Mouse (Mus musculus): ENCODE measurements at regions not wholly inside any gene's neighbourhood (a gene's known extent, or its start where the extent isn't known, plus 50 kb on each side); places are given as distances from the start of the nearest gene placed in this dataset.

GRCm38 (mm10) chr10:15249402-15250086 is 531.5 kb upstream of the Gje1 start:
- Histone ChIP-seq H3K4me1 (no peaks in the 10 kb centered on the region), H3K36me3 (replicated peaks; ENCODE audit: low read length) (no peaks in the 10 kb centered on the region), H3K9me3 (no peaks in the 10 kb centered on the region), H3K27me3 (replicated peaks) (no peaks in the 10 kb centered on the region), H3K4me3 (replicated peaks) (no peak overlapping the region)
- TF ChIP-seq FLI1 (IDR thresholded peaks at IDR 0.05; ENCODE audit: low read length) (no peak), GATA1 (IDR thresholded peaks at IDR 0.05; ENCODE audit: borderline replicate concordance, low read length) (no peak)

DNA sequence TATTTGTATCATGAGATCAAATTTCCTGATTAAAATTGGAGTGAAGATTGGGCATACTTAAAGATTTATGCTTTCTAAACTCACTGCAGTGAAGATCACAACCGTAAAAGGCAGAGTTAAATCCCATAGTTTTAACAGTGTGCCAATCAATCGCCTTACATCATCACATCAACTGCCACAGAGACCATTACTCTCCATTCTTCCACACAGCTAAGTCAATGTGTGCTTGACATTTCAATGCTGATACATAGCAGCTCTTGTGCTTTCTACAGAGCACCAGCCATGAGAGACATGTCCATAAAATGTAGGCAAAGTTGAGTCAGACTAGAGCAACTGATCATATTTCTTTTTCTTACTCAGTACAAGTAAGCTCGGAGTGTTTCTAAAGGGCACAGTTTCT is 530.9 kb upstream of the Gje1 start:
- Histone ChIP-seq H3K4me1 (no peaks in the 10 kb centered on the region), H3K9me3 (no peaks in the 10 kb centered on the region), H3K4me3 (replicated peaks) (no peak overlapping the region), H3K27me3 (replicated peaks) (no peaks in the 10 kb centered on the region), H3K36me3 (replicated peaks; ENCODE audit: low read length) (no peaks in the 10 kb centered on the region)
- TF ChIP-seq FLI1 (IDR thresholded peaks at IDR 0.05; ENCODE audit: low read length) (no peak), GATA1 (IDR thresholded peaks at IDR 0.05; ENCODE audit: borderline replicate concordance, low read length) (no peak)

- H3K36me3 ChIP-seq (replicated peaks; ENCODE audit: low read length), result no peaks in the 10 kb centered on the region
- TF ChIP-seq FLI1 (IDR thresholded peaks at IDR 0.05; ENCODE audit: low read length) (no peak), GATA1 (IDR thresholded peaks at IDR 0.05; ENCODE audit: borderline replicate concordance, low read length) (no peak)
- no peak overlapping the region for H3K4me3 ChIP-seq (replicated peaks)
- no peaks in the 10 kb centered on the region for H3K27me3 ChIP-seq (replicated peaks)
- no peaks in the 10 kb centered on the region for H3K4me1 ChIP-seq
- no peaks in the 10 kb centered on the region for H3K9me3 ChIP-seq
Measured at GRCm38 (mm10) chr10:15244376-15245262, 526.6 kb upstream of the Gje1 start.

- no peaks in the 10 kb centered on the region for H3K36me3 ChIP-seq (replicated peaks; ENCODE audit: low read length)
- H3K4me3 ChIP-seq (replicated peaks), result no peak overlapping the region
- H3K9me3 ChIP-seq, result no peaks in the 10 kb centered on the region
- no peaks in the 10 kb centered on the region for H3K27me3 ChIP-seq (replicated peaks)
- no peak for TF ChIP-seq FLI1 (IDR thresholded peaks at IDR 0.05; ENCODE audit: low read length)
- no peak for TF ChIP-seq GATA1 (IDR thresholded peaks at IDR 0.05; ENCODE audit: borderline replicate concordance, low read length)
- no peaks in the 10 kb centered on the region for H3K4me1 ChIP-seq
Measured at GRCm38 (mm10) chr10:15243460-15243859, 525.4 kb upstream of the Gje1 start.

GRCm38 (mm10) chr10:15218883-15219282 is 500.9 kb upstream of the Gje1 start:
- Histone ChIP-seq H3K36me3 (replicated peaks; ENCODE audit: low read length) (no peaks in the 10 kb centered on the region), H3K9me3 (no peaks in the 10 kb centered on the region), H3K4me3 (replicated peaks) (no peak overlapping the region), H3K4me1 (no peaks in the 10 kb centered on the region), H3K27me3 (replicated peaks) (no peaks in the 10 kb centered on the region)
- TF ChIP-seq GATA1 (IDR thresholded peaks at IDR 0.05; ENCODE audit: borderline replicate concordance, low read length), result no peak
- TF ChIP-seq FLI1 (IDR thresholded peaks at IDR 0.05; ENCODE audit: low read length), result no peak

- H3K9me3 ChIP-seq, result no peaks in the 10 kb centered on the region
- H3K27me3 ChIP-seq (replicated peaks), result no peaks in the 10 kb centered on the region
- TF ChIP-seq FLI1 (IDR thresholded peaks at IDR 0.05; ENCODE audit: low read length) (no peak), GATA1 (IDR thresholded peaks at IDR 0.05; ENCODE audit: borderline replicate concordance, low read length) (no peak)
- H3K4me1 ChIP-seq, result no peaks in the 10 kb centered on the region
- no peak overlapping the region for H3K4me3 ChIP-seq (replicated peaks)
- no peaks in the 10 kb centered on the region for H3K36me3 ChIP-seq (replicated peaks; ENCODE audit: low read length)
Measured at GRCm38 (mm10) chr10:15179585-15179984, 461.6 kb upstream of the Gje1 start.

- no peaks in the 10 kb centered on the region for H3K27me3 ChIP-seq (replicated peaks)
- TF ChIP-seq FLI1 (IDR thresholded peaks at IDR 0.05; ENCODE audit: low read length), result no peak
- no peak for TF ChIP-seq GATA1 (IDR thresholded peaks at IDR 0.05; ENCODE audit: borderline replicate concordance, low read length)
- H3K4me1 ChIP-seq, result no peaks in the 10 kb centered on the region
- no peaks in the 10 kb centered on the region for H3K9me3 ChIP-seq
- H3K4me3 ChIP-seq (replicated peaks), result no peak overlapping the region
- H3K36me3 ChIP-seq (replicated peaks; ENCODE audit: low read length), result no peaks in the 10 kb centered on the region
Measured at GRCm38 (mm10) chr10:15174421-15174820, 456.4 kb upstream of the Gje1 start.

GRCm38 (mm10) chr10:15172558-15172957 is 454.5 kb upstream of the Gje1 start:
- H3K27me3 ChIP-seq (replicated peaks), result no peaks in the 10 kb centered on the region
- H3K36me3 ChIP-seq (replicated peaks; ENCODE audit: low read length), result no peaks in the 10 kb centered on the region
- no peaks in the 10 kb centered on the region for H3K4me1 ChIP-seq
- no peak overlapping the region for H3K4me3 ChIP-seq (replicated peaks)
- H3K9me3 ChIP-seq, result no peaks in the 10 kb centered on the region
- TF ChIP-seq FLI1 (IDR thresholded peaks at IDR 0.05; ENCODE audit: low read length) (no peak), GATA1 (IDR thresholded peaks at IDR 0.05; ENCODE audit: borderline replicate concordance, low read length) (no peak)

GRCm38 (mm10) chr10:15140703-15141102 is 422.7 kb upstream of the Gje1 start:
- Histone ChIP-seq H3K4me1 (no peaks in the 10 kb centered on the region), H3K9me3 (peaks cover 3% of the 10 kb centered on the region; the same call in 1 of the 2 replicates), H3K36me3 (replicated peaks; ENCODE audit: low read length) (no peaks in the 10 kb centered on the region), H3K4me3 (replicated peaks) (no peak overlapping the region), H3K27me3 (replicated peaks) (no peaks in the 10 kb centered on the region)
- no peak for TF ChIP-seq FLI1 (IDR thresholded peaks at IDR 0.05; ENCODE audit: low read length)
- no peak for TF ChIP-seq GATA1 (IDR thresholded peaks at IDR 0.05; ENCODE audit: borderline replicate concordance, low read length)
